Mouse (Mus musculus) CH12.LX (cell line): ENCODE results near the gene Col27a1.

Experiments
- CTCF ChIP-seq, 2 experiments: IDR thresholded peaks in 1 of 2; conservative IDR thresholded peaks in 1 of 2; 2 replicates each; pipeline ENCODE4 v1.5.1; 2011 to 2012; ENCODE audit warnings: low read depth in 2 of 2, low read length in 2 of 2, improper control_type of control experiment in 1 of 2, inconsistent platforms in 1 of 2, mild to moderate bottlenecking in 1 of 2, moderate library complexity in 1 of 2
- EP300 ChIP-seq: IDR thresholded peaks from 2 replicates; pipeline ENCODE4 v1.6.1; 2011; ENCODE audit warnings: low read length, improper control_type of control experiment
- JUND ChIP-seq: conservative IDR thresholded peaks from 2 replicates; pipeline ENCODE4 v1.6.1; 2011; ENCODE audit warnings: low read depth, low read length, improper control_type of control experiment
- KAT2A ChIP-seq: IDR thresholded peaks from 2 replicates; pipeline ENCODE4 v1.6.1; 2012; ENCODE audit warnings: low read length, improper control_type of control experiment, inconsistent platforms; ENCODE audit not compliant: insufficient replicate concordance
- MAFK ChIP-seq: IDR thresholded peaks from 2 replicates; pipeline ENCODE4 v1.6.1; 2011; ENCODE audit warnings: low read length, improper control_type of control experiment; ENCODE audit not compliant: insufficient replicate concordance
- USF1 ChIP-seq: IDR thresholded peaks from 2 replicates; pipeline ENCODE4 v1.6.1; 2014; ENCODE audit warnings: low read depth, mild to moderate bottlenecking, inconsistent platforms, low read length, improper control_type of control experiment
- ZC3H11A ChIP-seq: IDR thresholded peaks from 2 replicates; pipeline ENCODE4 v1.6.1; 2012; ENCODE audit warnings: low read depth, mild to moderate bottlenecking, inconsistent platforms, low read length, improper control_type of control experiment

DNA sequence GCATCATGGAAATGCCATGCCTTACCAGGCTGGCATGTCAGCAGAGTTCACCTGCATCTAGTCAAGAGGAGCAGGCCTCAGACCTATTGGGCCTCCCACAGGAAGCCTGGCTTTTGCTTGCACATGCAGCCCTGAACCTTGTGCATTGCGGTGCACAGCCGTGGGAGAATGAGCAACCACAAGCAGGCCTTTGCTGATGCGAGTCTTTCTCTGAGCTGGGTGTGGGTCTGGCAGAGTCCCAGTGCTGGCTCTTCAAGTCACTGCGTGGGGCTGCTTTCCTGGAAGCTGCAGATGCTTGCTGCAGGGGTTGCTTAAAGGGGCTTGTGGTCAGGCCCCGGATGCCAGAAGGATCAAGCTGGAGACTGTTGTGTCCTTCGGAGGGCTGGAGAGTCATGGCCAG, 67.9 kb downstream of the Col27a1 start:
- TF ChIP-seq EP300 = no peak
- no peak for TF ChIP-seq CTCF (conservative IDR thresholded peaks at IDR 0.05 in 1 of 2, IDR thresholded peaks at IDR 0.05 in 1 of 2; ENCODE audit: low read depth in 2 of 2, low read length in 2 of 2)
- no peak for TF ChIP-seq ZC3H11A
- no peak for TF ChIP-seq JUND
- TF ChIP-seq USF1 = no peak
- TF ChIP-seq MAFK = no peak
- no peak for TF ChIP-seq KAT2A
